Mouse (Mus musculus) stomach, postnatal 0 days (tissue): Measurements from ENCODE around the gene Ncln.

Experiments used
- CTCF ChIP-seq: IDR thresholded peaks from 2 replicates; pipeline ENCODE4 v1.5.1; 2016; ENCODE audit warnings: antibody characterized with exemption, low read depth, mild to moderate bottlenecking, moderate library complexity
- EP300 ChIP-seq: optimal IDR thresholded peaks from 2 replicates; pipeline ENCODE3; 2016; ENCODE audit warnings: antibody characterized with exemption

GRCm38 (mm10) chr10:81457624-81458023 lies 38.6 kb downstream of the Ncln start:
- TF ChIP-seq CTCF (no peak), EP300 (no peak)
